Mouse (Mus musculus) megakaryocyte progenitor cell, adult 5-6 weeks (primary cell): ENCODE results near the gene Kars. TPM values are rescaled to one million over a fixed set of nuclear protein-coding genes. Genes with fewer than 3 reads are reported as not detected.
A peak's percentile ranks its signal among the peaks of the same experiment; 100 is the strongest.

ENCODE experiments used
- ATAC-seq: replicated peaks from 2 replicates; pipeline ENCODE4 v1.8.0; 2016; ENCODE audit warnings: mild to moderate bottlenecking, moderate TSS enrichment, inconsistent platforms; ENCODE audit not compliant: poor library complexity
- total RNA-seq, 2 experiments: library from RNA; stranded (forward) in 1 of 2; stranded (reverse) in 1 of 2; fragments of 157-497, 149-512 nt in 1 of 2; fragments of 200-1000 nt in 1 of 2; gene quantifications; 2 replicates each; pipeline versions ENCODE4 v1.2.3 to v1.2.4; 2015 to 2017

The Kars gene
- total RNA-seq (2015) (119 and 136 TPM in 2 replicates), total RNA-seq (2017) (185 and 190 TPM in 2 replicates)

DNA sequence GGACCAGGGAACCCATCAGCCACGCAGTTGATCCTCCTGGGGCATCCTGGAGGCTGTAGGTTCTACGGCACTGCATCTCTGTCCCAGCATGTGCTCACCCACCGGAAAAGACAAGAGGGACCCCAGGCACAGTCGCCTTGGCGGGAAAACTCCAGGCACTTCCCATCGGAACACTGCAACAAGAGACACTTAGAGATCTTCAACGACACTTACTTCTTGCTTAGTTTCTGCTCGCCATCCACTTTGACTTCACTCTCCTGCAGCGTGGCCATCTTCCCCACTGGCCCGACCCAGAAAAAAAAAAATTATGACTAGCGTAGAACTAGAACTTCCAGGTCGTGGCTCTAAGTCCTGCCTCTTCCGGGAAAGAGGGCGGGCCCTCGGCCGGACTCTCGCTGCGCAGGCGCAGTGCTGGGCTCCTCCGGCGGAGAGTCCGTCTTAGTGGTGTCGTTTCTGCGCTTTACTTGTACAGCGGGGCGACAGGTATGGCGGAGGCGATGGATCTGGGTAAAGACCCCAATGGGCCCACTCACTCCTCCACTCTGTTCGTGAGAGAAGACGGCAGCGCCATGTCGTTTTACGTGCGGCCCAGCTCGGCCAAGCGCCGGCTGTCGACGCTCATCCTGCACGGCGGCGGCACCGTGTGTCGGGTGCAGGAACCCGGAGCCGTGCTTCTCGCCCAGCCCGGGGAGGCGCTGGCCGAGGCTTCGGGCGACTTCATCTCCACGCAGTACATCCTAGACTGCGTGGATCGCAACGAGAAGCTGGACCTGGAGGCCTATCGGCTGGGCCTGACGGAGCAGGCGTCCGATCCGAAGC is at the start of gene Kars, which contains the start of gene Terf2ip:
TSS of gene Kars (minus strand) at position 327 of the 819 bp plus-strand sequence.
TSS of gene Terf2ip (plus strand) at position 402 of the 819 bp plus-strand sequence.
- ATAC-seq = peak; percentile 82

DNA sequence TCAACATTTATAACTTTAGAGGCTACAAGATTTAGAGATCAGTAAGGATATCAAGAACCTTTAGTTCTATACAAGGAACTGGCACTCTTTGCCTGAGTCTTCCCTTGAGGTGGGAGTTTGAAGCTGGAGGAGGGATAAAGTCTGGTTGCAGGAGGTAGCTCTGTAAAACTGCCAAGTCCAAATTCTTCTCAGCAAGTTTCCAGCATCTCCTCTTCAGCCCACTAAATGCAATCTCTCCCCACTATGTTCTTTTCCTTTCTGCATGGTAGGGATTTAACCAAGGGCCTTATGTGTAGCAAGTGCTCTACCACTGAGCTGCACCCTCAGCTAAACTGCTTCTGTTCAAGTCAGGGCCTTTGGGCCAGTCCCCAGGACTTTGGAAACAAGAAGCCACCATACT is 43.3 kb upstream of the Kars start:
- no peak for ATAC-seq

DNA sequence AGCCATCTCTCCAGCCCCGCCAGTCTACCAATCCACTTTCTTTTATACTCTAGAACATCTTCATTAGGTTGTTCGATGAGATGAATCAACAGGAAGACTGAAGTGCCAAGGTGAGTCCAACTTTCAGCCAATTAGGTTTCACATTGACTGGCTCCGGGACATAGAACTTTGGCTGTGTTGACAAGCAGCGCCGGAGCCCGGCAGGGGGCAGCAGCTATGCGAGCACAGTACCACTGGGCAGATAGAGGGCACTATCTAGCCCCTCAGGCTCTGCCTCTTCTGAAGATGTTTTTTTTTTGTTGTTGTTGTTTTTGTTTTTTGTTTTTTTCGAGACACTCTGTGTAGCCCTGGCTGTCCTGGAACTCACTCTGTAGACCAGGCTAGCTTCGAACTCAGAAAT is 40.4 kb upstream of the Kars start:
- ATAC-seq = no peak

DNA sequence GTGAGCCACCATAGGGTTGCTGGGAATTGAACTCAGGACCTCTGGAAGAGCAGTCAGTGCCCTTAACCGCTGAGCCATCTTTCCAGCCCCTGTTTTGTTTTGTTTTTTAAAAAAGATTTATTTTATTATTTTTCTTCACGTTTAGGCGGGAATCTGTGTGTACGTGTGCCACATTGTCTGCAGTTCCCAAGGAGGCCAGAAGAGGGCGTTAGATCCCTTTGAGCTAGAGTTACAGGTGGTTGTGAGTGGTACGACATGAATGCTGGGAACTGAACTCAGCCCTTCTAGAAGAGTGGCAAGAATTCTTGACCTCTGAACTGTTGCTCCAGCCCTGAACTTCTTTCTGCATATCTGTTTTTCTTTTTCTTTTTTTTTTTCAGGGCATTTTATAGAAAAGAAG is 38.9 kb upstream of the Kars start:
- no peak for ATAC-seq

DNA sequence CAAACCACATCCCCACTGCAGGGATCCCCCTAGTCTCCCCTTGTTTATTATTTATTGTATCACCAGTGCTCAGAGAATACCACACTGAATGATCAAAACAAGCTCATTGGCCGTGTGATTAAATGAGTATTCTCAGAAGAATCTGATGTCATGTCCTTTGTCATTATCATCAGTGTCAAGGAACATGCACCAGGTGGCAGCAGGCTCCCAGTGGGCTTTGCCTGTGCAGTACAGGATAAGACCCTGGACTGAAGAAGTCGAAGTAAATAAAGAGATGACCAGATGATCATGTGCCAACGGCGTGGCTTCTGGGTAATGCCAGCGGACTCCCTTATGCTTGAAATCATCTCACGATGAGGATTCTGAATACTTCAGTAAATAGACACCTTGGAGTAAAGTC is 37.2 kb upstream of the Kars start:
- ATAC-seq = no peak

DNA sequence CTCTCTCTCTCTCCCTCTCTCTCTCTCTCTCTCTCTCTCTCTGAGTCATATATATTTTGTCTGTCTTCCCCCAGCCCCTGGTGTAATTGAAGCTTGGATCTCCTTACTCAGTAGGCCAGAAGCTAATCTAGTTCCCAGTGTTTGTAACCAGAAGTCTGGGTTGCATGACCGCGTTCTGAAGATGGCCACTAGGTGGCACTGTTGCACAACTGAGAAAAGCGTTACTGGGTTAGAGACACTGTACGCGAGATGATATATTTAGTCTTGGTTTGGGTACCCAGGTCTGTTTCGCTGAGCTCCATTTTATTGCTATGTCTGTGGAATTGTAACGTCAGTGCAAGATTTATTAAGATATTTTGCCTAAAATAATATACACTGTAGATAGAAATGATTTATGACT is 34.8 kb upstream of the Kars start:
- peak; percentile 99 for ATAC-seq

DNA sequence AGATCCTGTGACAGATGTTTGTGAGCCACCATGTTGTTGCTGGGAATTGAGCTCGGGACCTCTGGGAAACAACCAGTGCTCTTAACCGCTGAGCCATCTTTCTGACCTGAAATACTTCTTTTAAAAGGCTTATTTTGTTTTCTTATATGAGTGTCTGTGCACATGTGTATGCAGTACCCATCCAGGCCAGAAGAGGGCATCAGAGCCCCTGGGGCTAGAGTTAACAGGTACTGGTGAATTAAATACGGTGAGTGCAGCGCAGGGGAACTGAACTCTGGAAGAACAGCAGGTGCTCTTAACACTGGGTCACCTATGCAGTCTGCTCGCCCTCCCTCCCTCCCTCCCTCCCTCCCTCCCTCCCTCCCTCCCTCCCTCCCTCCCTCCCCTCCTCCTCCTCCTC is 34.1 kb upstream of the Kars start:
- no peak for ATAC-seq

DNA sequence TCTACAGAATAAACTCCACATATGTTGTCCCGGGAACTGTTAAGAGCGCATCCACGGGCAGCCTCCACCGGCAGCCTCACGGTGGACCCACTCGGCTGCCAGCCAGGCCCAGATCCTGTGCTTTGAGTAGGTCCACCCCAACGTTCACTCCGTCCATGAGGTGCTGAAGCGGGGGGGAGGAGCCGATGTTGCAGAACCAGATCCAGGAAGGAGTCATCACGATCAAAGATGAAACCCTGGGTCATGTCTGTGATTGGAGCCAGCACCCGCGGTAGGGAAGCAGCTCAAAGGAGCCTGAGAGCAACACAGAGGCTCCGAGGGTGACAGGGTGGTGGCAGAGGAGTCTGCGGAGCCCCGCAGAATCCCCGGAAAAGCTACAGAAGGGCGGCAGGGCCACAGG is 26.4 kb upstream of the Kars start:
- no peak for ATAC-seq

DNA sequence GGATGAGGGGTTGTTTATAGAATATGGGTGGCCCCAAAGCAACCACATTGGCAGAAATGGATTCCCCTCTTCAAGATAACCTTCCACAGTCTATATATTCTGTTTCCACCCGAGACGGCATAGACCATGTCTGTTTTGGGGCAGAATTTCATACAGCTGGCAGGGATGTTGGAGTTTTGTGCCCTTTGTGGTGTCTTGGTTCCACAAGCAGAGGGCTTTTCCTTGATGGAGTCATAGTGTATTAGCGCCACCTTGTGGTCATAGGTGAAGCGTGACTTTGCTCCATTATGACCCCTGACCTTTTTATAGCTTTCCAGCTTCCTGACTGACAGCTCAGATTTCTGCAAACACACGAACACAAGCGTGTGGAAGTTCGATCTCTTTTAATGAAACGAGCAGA is 23.5 kb upstream of the Kars start:
- ATAC-seq = peak; percentile 99

DNA sequence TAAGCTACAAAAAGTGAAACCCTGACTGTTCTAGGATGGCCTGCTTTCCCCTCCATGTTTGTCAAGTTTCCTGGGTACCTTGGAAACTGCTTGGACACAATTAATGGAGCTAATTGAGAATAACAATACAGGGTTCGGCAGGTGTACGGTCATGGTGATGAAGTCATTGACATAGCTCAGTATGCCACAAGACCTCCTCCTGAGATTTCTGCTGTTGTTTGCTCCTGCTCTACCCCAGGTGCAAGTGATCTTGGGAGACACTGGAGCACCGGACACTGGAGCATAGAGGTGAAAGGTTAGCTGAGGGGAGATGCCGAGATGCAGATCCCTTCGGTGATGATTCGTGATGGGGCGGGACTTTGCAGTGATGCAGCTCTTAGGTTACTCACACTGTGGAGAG is 21.9 kb upstream of the Kars start:
- ATAC-seq = no peak

DNA sequence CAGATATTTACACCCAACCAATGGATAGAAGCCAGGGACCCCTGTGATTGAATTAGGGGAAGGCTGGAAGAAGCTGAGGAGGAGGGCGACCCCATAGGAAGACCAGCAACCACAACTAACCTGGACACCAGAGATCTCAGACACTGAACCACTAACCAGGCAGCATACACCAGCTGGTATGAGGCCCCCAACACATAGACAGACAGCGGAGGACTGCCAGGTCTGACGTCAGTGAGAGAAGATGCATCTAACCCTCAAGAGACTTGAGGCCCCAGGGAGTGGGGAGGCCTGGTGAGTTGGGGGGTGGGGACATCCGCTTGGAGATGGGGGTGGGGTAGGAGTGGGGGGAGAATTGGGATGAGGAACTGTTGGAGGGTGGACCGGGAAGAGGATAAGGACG is 19.5 kb upstream of the Kars start:
- ATAC-seq = no peak

DNA sequence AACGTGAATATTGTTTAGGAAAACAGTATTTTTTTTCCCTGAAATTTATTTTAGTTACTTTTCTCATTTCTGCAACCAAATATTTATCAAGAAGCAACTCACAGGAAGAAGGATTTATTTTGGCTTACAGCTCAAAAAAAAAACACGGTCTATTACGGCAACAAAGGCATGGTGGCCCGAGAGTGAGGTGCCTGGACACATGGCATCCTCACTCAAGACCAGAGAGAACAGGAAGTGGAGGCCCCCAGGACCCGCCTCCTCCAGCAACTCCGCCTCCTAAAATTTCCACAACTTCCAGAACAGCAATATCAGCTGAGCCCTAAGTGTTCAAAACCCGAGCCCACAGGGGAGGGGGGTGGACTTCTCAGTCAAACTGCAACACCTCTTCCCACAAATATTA is 18.3 kb upstream of the Kars start:
- ATAC-seq = no peak

DNA sequence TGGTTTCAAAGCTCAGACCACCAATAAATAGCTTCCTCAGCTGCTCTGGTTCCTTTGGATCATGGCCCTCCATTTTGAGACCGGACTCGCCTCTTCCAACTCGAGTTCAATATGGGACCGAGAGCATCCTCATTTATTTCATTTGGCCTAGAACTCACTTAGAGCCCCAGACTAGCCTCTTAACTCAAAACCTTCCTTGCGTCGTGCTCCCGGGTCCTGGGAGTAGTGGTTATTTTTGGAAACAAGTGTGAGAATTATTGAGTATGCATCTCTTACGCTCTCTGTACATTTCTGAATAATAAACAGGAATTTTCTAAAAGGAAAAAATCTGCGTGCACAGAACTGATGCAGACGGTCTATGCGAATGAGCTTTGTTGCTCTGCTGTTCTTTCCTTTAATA is 3.8 kb upstream of the Kars start, which contains the start of gene Gm6793:
TSS of gene Gm6793 (minus strand) at position 101 of the 400 bp plus-strand sequence.
- ATAC-seq = no peak

DNA sequence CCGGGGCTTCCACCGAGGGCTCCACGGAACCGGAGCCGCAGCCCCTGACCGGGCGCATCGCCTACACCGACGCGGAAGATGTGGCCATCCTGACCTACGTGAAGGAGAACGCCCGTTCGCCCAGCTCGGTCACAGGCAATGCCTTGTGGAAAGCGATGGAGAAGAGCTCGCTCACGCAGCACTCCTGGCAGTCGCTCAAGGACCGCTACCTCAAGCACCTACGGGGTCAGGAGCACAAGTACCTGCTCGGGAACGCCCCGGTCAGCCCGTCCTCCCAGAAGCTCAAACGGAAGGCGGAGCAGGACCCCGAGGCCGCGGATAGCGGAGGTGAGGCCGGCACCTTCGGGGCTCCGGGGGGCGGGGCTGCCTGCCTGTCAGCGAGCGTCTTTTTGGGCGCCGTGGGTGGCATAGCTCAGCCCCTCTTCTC is 706 bp upstream of the Kars start:
- ATAC-seq = peak; percentile 45

DNA sequence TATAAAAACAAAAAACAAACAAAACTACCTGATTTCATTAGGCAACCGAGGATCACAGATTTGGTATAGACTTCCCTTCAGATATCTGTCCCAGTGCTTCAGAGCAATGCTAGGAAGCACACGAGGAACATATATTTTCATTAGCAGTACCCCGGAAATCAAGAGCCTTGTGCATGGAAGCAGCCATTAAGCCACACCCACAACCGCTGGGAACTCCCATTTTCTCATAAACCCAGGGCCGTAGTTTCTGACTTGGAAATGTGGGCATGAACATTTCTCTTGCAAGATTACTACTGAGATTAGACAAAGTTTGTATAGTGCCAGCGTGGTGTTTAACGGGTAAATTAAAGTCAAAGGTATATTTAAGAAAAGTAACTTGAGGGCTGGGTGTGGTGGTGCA is 1.6 kb downstream of the Kars start:
- no peak for ATAC-seq

DNA sequence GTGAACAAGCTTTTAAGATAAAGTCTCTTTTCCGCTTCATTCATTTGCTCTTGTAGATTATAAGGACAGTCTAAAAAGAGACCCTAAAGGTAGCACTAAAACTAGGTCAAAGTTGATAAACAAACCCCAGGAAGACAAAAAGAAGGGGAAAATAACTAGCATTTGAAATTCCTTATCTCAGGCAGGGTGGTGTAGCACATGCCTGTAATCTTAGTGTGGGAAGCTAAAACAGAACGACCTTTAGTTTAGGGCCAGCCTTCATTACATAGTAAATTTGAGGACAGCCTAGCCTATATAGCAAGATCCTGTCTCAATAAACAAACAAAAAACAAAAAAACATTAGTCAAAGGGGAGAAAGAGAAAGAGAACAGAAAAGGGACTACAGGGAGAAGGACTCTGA is 3.5 kb downstream of the Kars start:
- no peak for ATAC-seq

DNA sequence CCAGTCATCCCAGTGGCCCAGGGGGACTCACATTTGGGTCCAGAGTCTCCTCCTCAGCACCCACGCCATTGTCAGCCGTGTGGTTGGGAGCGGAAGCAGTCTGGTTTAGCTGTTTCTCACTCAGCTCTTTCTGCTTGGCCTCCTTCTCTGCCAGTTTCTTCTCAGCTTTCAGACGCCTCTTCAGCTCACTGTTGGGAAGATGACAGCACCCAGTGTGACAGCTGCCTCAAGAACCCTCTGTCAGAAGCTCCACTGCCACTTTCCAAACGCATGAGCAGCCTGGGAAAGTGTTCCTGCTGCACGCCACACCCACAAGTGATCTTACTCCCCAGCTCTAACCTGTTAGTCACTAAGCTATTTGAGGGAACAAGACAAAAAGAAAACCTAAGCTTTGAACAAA is 5.5 kb downstream of the Kars start:
- no peak for ATAC-seq

DNA sequence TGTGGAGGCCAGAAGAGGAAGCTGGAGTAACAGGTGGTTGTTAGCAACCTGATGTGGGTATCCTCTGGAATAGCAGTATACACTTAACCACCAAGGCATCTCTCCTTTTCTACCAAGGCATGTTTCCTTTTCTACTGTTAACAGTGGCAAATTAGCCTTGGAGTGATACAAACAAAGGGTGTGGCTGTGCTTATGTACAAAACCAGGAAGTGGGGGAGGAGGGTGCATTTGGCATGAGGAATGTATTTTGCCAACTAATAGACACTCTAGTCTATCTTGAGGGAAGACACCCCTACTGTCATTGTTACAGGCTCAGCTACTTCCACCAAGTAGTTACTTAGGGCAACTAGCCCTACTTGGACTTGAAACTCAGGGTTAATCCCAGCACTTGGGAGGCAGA is 6.4 kb downstream of the Kars start:
- no peak for ATAC-seq

DNA sequence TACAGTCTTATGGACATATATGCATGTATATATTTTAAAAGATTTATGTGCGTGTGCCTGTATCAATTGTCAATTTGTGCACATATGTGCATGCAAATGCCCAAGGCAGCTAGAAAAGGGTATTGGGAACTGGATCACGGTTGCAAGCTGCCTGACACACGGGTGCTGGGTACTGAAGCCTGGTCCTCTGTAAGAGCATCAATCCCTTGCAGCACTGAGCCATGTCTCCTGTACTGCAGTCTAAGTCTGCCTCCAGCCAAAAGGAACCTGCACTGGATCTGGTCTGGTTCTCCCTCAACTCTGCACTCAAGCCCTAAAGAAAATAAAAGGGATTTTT is 18.5 kb downstream of the Kars start:
- ATAC-seq = no peak

DNA sequence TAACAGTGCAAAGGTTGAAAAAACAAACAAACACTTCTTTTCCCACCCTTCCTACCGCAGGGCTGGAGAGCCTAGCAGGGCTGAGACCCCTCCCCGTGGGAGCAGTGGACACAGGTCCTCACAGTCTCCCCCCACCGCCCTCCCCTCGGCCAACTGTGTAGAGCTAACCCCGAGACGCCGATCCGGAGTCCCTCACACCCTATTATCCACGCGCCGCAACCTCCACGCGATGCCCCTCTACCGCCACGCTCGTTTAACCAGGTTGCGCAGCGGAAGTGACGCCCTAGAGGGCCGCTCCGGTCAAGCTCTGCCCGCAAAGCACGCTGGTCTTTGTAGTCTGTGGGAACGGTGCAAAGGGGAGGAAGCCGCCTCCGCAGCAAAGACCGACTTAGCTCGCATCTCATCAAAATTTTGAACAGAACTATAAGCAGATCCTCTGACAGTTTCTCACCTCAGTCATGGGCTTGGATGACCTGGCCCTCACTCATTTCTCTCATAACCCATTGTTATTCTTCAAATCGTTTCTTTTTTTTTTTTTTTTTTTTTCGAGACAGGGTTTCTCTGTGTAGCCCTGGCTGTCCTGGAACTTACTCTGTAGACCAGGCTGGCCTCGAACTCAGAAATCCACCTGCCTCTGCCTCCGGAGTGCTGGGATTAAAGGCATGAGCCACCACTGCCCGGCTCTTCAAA is 19.0 kb downstream of the Kars start, which contains the start of gene Adat1:
TSS of gene Adat1 (minus strand) at position 290 of the 690 bp plus-strand sequence.
- ATAC-seq = peak; percentile 96

DNA sequence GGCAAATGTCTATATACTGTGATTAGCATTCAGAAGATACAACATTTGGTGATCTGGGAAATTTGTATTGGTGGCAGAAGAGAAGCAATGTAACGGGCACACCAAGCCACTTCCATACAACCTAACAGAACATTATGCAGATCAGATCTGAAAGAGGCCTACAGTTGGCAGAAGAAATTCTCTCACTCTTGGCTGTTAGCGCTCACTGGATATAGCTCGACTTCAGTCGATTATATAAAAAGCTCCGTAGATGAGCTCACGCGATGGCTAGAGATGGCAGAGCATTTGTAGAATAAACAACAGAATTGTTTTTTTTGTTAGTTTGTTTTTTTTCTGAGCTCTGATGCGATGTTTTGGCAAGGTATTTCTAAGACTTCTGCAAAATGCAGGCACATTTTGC is 19.8 kb downstream of the Kars start:
- no peak for ATAC-seq

DNA sequence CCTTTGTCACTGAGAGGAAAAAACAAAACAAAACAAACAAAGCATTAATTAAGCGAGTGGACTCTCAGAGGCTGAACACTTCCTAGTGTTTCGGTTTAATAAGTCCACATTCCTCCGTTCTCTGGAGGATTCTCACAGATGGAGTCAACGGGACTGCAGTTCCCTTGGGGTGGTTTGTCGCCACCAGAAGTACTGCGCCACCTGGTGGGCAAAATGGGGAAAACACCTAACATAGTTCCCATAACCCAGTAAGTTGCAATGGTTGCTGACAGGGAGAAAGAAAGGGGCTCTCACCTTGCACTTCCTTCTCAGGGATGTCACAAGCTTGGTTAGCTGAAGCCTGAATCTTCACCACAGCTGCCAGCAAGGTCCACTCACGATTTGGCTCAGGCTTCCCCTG is 21.2 kb downstream of the Kars start:
- peak; percentile 76 for ATAC-seq
